Mouse (Mus musculus): ENCODE measurements around the gene Adap1.

The Adap1 gene

DNA sequence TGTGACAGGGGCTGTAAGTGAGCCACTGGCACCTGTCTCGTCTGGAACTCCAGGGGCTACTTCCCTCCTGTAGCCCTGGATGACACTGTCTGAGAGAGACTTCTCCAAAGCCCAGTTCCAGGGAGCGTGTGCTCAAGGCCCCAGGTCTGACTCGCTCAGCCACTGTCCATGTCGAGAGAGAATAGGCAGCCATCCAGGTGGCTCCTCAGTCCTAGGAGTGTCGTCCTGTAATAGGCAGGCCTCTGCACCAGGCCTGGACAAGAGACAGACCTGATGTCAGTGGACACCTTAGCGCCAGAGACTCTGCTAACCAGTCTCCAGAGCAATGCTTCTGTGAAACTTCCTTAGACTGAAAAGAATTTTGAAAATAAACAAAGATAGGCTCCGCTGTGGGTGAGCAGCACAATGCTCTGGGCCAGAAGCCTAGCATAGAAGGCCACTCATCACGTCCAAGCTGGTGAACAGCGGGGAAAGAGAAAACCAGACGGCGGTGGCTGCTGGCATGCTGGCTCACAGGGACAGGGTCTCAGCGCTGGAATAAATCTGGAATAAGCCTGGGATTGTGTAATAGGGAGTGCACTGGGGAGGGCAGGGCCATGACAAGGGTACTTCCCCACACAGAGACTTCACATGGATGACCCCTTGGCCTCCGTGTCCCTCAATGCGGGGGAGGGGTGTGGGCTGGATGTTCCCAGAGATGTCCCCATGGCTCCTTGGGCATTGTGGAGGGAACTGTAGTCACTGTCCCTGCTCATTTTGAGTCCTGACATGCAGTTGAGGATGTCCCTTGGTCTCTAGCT, 39.1 kb downstream of the Adap1 start:
- DNase-seq (ENCODE audit: low spot score in 2 of 2): peak in 1 of 2 experiments; percentile 3

- DNase-seq (ENCODE audit: low spot score in 2 of 2): peak in 1 of 2 experiments; percentile 3
Observed at GRCm38 (mm10) chr5:139285383-139286067, 39.9 kb downstream of the Adap1 start.

- no peak for DNase-seq (ENCODE audit: low spot score in 2 of 2)
Observed at GRCm38 (mm10) chr5:139283460-139284180, 41.8 kb downstream of the Adap1 start.

GRCm38 (mm10) chr5:139282191-139282590, 43.2 kb downstream of the Adap1 start:
- DNase-seq (ENCODE audit: low spot score in 2 of 2): peak; percentile 58 to 79

- DNase-seq (ENCODE audit: low spot score in 2 of 2): no peak
Observed at GRCm38 (mm10) chr5:139281373-139282112, 43.9 kb downstream of the Adap1 start.

GRCm38 (mm10) chr5:139277287-139277686, 48.1 kb downstream of the Adap1 start:
- DNase-seq (ENCODE audit: low spot score in 2 of 2): no peak

DNA sequence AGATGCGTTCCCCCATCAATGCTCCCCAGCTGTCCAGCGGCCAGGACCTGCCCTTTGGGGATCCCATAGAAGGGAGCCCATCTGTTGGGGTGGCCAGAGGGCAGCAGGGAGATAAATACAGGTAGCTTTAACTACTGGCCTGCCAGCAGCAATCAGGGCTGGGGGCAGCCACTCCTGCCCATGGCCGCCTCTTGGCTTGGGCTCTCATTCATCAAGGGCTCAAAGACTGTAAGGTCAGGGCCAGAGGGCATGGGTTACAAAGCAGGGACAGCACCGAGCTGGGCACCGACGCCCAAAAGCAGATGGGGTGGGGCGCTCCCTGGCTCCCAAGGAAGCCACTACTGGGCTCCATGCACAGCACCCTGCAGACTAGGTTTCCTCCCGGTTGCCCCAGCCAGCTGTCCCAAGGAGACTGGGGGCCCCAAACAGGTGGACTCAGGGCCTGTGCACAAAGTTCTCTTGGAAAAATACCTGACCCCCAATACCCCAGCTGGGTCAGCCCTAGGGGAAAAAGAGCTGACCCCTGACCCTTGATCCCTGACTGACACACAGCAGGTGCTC, 53.3 kb downstream of the Adap1 start:
- DNase-seq (ENCODE audit: low spot score in 2 of 2): no peak

DNA sequence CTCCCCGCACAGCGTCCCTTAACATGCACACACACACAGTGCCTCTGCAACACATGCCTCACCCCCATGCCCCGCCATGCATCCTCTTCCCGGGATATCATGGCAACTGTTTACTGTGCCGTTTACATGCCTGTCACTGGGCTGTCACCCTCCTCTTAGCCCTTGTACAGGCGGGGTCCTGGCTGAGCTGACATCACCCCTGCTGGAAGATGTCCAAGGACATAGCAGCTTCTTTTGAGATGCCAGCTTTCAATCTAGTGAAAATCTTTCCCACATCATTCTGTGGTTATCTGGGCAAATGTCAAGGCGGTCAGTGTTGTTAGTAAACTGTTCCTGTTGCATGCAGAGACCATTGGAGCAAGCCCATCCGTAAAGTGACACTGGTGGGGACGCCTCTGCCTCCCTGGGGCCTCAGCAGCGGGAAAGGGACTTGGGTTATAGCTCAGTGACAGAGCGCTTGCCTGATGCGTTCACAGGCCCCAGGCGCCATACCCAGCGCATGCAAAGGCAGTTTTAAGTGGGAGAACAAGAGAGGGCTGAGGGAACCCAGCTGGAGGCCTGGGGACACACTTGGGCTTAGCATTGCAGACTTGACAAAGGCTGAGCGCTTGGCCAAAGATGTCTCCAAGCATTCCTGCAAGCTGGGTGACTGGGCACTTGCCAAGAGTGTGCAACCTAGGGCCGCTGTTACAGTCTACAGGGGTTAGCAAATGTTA, 54.5 kb downstream of the Adap1 start:
- no peak for DNase-seq (ENCODE audit: low spot score in 2 of 2)

DNA sequence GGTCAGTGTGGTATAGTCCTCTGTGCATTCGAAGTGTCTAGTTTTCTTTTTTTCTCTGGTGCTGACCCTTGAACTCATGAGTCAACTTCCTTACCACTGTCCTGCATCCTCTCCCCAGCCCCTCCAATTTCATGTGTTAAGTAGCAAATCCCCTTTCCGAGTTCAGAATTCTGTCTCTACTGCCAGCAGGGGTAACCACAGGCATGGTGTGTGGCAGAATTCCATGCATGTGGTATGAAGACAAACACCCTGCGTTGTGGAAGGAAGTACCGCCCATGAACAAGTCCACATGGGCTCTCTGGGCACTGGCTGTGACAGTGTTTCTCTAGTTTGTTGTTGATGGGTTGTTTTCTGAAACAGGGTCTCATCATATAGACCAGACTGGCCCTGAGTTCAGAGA, 57.8 kb downstream of the Adap1 start:
- no peak for DNase-seq (ENCODE audit: low spot score in 2 of 2)

DNA sequence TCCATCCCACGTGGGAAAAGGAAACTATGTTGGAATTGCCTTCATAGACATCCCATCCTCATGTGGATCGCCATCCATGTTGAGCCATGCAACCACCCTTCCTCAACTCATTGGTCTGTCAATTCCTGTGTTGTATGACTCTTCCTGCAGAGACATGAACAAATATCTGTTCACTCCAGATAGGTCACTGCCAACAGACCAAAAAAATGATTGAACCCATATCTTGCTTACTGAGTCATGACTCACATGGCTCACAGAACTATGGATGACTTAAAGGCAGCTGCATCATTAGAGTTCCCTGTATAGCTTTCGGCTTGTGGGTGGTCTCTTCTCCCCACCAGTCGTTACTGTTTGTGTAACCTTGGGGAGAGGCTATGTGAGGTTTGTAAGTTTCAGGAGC, 64.0 kb downstream of the Adap1 start:
- DNase-seq (ENCODE audit: low spot score in 2 of 2): no peak

GRCm38 (mm10) chr5:139259853-139260252, 65.6 kb downstream of the Adap1 start:
- DNase-seq (ENCODE audit: low spot score in 2 of 2): no peak

DNA sequence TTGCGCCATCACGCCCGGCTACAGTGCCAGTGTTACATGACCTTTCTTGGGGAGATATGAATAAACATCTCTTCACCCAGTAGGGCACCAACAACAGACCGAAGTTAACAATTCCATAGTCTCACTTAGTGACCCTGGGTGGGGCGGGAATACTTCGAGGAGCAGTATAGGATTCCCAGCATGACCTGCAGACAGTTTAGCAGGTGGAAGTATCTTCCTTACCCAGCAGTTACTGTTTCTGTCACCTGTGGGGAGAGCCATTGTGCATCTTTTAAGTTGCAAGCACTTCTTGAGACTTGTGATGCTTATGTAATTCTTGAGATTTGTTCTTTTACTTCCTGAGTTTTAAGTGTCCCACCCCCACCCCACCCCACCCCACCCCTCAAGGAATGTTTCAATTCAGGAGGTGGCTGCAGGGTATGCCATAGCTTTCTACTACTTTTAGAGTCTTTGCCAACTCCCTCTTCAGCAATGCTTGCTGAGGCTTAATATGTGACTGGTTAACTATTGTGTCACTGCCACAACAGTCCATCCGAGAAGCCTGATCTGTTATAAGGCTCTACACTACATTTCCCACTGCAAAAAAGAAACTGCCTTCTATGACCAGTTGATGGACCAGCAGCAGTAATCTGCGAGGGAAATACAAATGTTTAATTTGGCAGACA, 66.9 kb downstream of the Adap1 start:
- DNase-seq (ENCODE audit: low spot score in 2 of 2): no peak

- DNase-seq (ENCODE audit: low spot score in 2 of 2): no peak
Observed at GRCm38 (mm10) chr5:139257818-139258217, 67.6 kb downstream of the Adap1 start.

DNA sequence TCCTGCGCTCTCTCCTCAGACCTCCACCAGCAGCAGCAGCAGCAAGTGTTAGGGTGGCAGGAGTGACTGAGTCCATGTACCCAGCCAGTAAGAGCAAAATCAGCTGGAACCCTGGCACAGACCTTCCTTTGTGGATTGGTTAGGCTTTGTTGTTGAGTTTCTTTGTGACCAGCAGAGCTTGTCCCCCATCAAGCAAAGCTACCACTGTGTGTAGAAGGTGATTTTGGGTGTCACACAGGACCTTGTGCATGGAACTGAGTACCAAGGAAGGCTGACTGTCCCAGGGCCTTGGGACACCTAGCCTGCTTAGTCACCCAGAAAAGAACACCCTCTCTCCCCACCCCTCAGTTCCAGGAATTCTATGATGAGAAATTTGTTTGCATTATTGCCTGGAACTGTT, 68.2 kb downstream of the Adap1 start:
- DNase-seq (ENCODE audit: low spot score in 2 of 2): no peak

GRCm38 (mm10) chr5:139256211-139256765, 69.1 kb downstream of the Adap1 start:
- DNase-seq (ENCODE audit: low spot score in 2 of 2): no peak

DNA sequence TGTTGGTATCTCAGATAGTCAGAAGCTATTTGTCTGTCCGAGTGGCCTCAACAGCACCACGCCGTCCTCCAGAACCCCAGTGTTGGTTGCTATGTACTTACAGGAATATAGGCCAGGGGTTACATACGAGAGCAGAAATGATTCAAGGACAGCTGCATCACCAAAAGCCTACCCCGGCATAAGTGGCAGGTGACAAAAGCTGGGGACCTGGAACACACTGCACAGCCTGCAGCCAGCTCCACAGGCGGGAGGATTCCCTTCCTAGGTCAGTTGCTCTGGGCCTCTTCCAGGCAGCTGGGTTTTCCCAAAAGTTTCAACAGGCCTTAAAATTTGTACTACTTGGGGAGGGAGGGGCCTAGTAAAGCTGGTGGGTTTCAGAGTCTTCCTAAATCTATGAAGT, 69.6 kb downstream of the Adap1 start:
- no peak for DNase-seq (ENCODE audit: low spot score in 2 of 2)

- no peak for DNase-seq (ENCODE audit: low spot score in 2 of 2)
Observed at GRCm38 (mm10) chr5:139254938-139255337, 70.5 kb downstream of the Adap1 start.

- no peak for DNase-seq (ENCODE audit: low spot score in 2 of 2)
Observed at GRCm38 (mm10) chr5:139253301-139253741, 72.1 kb downstream of the Adap1 start.

DNA sequence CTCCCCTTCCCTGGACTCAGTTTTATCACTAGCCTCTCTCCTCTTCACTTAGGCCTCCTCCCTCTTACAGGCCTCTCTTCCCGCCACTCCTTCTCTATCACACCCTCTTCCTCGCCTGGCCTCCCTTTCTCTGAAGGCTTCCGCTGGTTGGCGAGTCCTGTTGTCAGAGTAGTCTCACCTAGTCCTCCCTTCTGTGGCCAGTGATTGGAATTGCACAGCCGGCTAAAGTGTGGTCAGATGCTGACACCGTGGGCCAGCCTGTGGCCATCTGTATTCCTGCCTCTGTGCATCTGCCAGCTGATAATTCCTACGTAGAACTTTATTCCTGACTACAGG, 72.5 kb downstream of the Adap1 start:
- no peak for DNase-seq (ENCODE audit: low spot score in 2 of 2)
